Mouse (Mus musculus) erythroblast, embryonic 14.5 days (primary cell): Measurements from ENCODE around the gene Tango6.

ENCODE experiments used
- GATA1 ChIP-seq: IDR thresholded peaks from 2 replicates; pipeline ENCODE4 v1.6.1; 2012; ENCODE audit warnings: low read length, inconsistent platforms, mixed read lengths
- TAL1 ChIP-seq: IDR thresholded peaks from 3 replicates; pipeline ENCODE4 v1.6.1; 2012; ENCODE audit warnings: low read length, inconsistent platforms, mixed read lengths

GRCm38 (mm10) chr8:106839209-106840001 lies 156.5 kb downstream of the Tango6 start:
- TF ChIP-seq GATA1, result no peak
- no peak for TF ChIP-seq TAL1
